Mouse (Mus musculus): ENCODE measurements around the gene Slc19a3.

- TF ChIP-seq CTCF (IDR thresholded peaks at IDR 0.05; ENCODE audit: low read depth, low read length) = no peak
- no peak for TF ChIP-seq GATA1 (IDR thresholded peaks at IDR 0.05; ENCODE audit: borderline replicate concordance, low read length)
- TF ChIP-seq TAL1 (conservative IDR thresholded peaks at IDR 0.05; ENCODE audit: low read depth, low read length) = no peak
- no peak for TF ChIP-seq GATA2 (IDR thresholded peaks at IDR 0.05; ENCODE audit: borderline replicate concordance, low read depth, low read length)
- TF ChIP-seq POLR2AphosphoS5 (IDR thresholded peaks at IDR 0.05; ENCODE audit: insufficient replicate concordance, low read depth, low read length) = no peak
These were observed 1.2 kb downstream of the Slc19a3 start for GRCm38 (mm10) chr1:83036892-83037667.
